Mouse (Mus musculus): ENCODE results near the gene Lyrm1. TPM values are rescaled to one million over a fixed set of nuclear protein-coding genes. Genes with fewer than 3 reads are reported as not detected.

The Lyrm1 gene
- polyA plus RNA-seq, 1 experiment from 2014 or later = 12.4 TPM

GRCm38 (mm10) chr7:119860116-119860515 is 35.5 kb upstream of the Lyrm1 start:
- Histone ChIP-seq H3K4me3 (ENCODE audit: low read depth, low read length) (no peak overlapping the region), H3K4me2 (ENCODE audit: low read depth) (no peak overlapping the region), H3K36me3 (ENCODE audit: control insufficient read depth, insufficient read depth, low read length) (no peaks in the 10 kb centered on the region), H3K9me3 (ENCODE audit: control insufficient read depth, low read length) (no peaks in the 10 kb centered on the region), H3K27me3 (ENCODE audit: control insufficient read depth, insufficient read depth, low read length) (no peaks in the 10 kb centered on the region), H3K27ac (ENCODE audit: low read depth, low read length) (no peak overlapping the region), H3K4me1 (ENCODE audit: control insufficient read depth, insufficient read depth, low read length) (peaks cover 6% of the 10 kb centered on the region; the same call in 1 of the 2 replicates), H3K9ac (ENCODE audit: low read length) (no peak overlapping the region)
- DNase-seq (ENCODE audit: low spot score) = no peak
- WGBS = 92% methylated on average over 3 of the region's 3 CpGs
- no peak for ATAC-seq (ENCODE audit: insufficient read depth, low FRiP score, low TSS enrichment)

- ATAC-seq (ENCODE audit: insufficient read depth, low FRiP score, low TSS enrichment) (no peak), DNase-seq (ENCODE audit: low spot score) (no peak)
- Histone ChIP-seq H3K4me2 (ENCODE audit: low read depth) (no peak overlapping the region), H3K4me3 (ENCODE audit: low read depth, low read length) (no peak overlapping the region), H3K9me3 (ENCODE audit: control insufficient read depth, low read length) (no peaks in the 10 kb centered on the region), H3K9ac (ENCODE audit: low read length) (no peak overlapping the region), H3K27me3 (ENCODE audit: control insufficient read depth, insufficient read depth, low read length) (no peaks in the 10 kb centered on the region), H3K36me3 (ENCODE audit: control insufficient read depth, insufficient read depth, low read length) (no peaks in the 10 kb centered on the region), H3K27ac (ENCODE audit: low read depth, low read length) (no peak overlapping the region), H3K4me1 (ENCODE audit: control insufficient read depth, insufficient read depth, low read length) (peaks cover 6% of the 10 kb centered on the region; the same call in 1 of the 2 replicates)
- WGBS = 90% methylated on average over 2 of the region's 2 CpGs
Measured at GRCm38 (mm10) chr7:119860554-119860953, 35.1 kb upstream of the Lyrm1 start.

GRCm38 (mm10) chr7:119860971-119861334 is 34.7 kb upstream of the Lyrm1 start:
- DNase-seq (ENCODE audit: low spot score) = no peak
- no peak overlapping the region for H3K4me3 ChIP-seq (ENCODE audit: low read depth, low read length)
- peaks cover 6% of the 10 kb centered on the region; the same call in 1 of the 2 replicates for H3K4me1 ChIP-seq (ENCODE audit: control insufficient read depth, insufficient read depth, low read length)
- H3K36me3 ChIP-seq (ENCODE audit: control insufficient read depth, insufficient read depth, low read length) = peaks cover 1% of the 10 kb centered on the region; the same call in 1 of the 2 replicates
- no peaks in the 10 kb centered on the region for H3K9me3 ChIP-seq (ENCODE audit: control insufficient read depth, low read length)
- ATAC-seq (ENCODE audit: insufficient read depth, low FRiP score, low TSS enrichment) = no peak
- no peak overlapping the region for H3K9ac ChIP-seq (ENCODE audit: low read length)
- H3K27me3 ChIP-seq (ENCODE audit: control insufficient read depth, insufficient read depth, low read length) = no peaks in the 10 kb centered on the region
- no peak overlapping the region for H3K4me2 ChIP-seq (ENCODE audit: low read depth)
- H3K27ac ChIP-seq (ENCODE audit: low read depth, low read length) = peak overlapping the region; percentile 45; the same call in 1 of the 2 replicates

GRCm38 (mm10) chr7:119861335-119862091 is 34.1 kb upstream of the Lyrm1 start:
- H3K9me3 ChIP-seq (ENCODE audit: control insufficient read depth, low read length) = no peaks in the 10 kb centered on the region
- peak; percentile 65 for DNase-seq (ENCODE audit: low spot score)
- H3K27ac ChIP-seq (ENCODE audit: low read depth, low read length) = peak overlapping the region; percentile 45
- WGBS = 32% methylated on average over 6 of the region's 6 CpGs
- peaks cover 2% of the 10 kb centered on the region; the same call in 1 of the 2 replicates for H3K36me3 ChIP-seq (ENCODE audit: control insufficient read depth, insufficient read depth, low read length)
- peak; percentile 77 for ATAC-seq (ENCODE audit: insufficient read depth, low FRiP score, low TSS enrichment)
- no peak overlapping the region for H3K9ac ChIP-seq (ENCODE audit: low read length)
- no peak overlapping the region for H3K4me2 ChIP-seq (ENCODE audit: low read depth)
- peaks cover 6% of the 10 kb centered on the region; the same call in 1 of the 2 replicates for H3K4me1 ChIP-seq (ENCODE audit: control insufficient read depth, insufficient read depth, low read length)
- no peak overlapping the region for H3K4me3 ChIP-seq (ENCODE audit: low read depth, low read length)
- no peaks in the 10 kb centered on the region for H3K27me3 ChIP-seq (ENCODE audit: control insufficient read depth, insufficient read depth, low read length)

GRCm38 (mm10) chr7:119862167-119862566 is 33.5 kb upstream of the Lyrm1 start:
- Histone ChIP-seq H3K36me3 (ENCODE audit: control insufficient read depth, insufficient read depth, low read length) (peaks cover 2% of the 10 kb centered on the region; the same call in 1 of the 2 replicates), H3K4me3 (ENCODE audit: low read depth, low read length) (no peak overlapping the region), H3K4me2 (ENCODE audit: low read depth) (no peak overlapping the region), H3K9ac (ENCODE audit: low read length) (no peak overlapping the region), H3K4me1 (ENCODE audit: control insufficient read depth, insufficient read depth, low read length) (peaks cover 6% of the 10 kb centered on the region; the same call in 1 of the 2 replicates), H3K27ac (ENCODE audit: low read depth, low read length) (no peak overlapping the region), H3K27me3 (ENCODE audit: control insufficient read depth, insufficient read depth, low read length) (no peaks in the 10 kb centered on the region), H3K9me3 (ENCODE audit: control insufficient read depth, low read length) (no peaks in the 10 kb centered on the region)
- WGBS = 37% methylated on average over 1 of the region's 1 CpGs
- peak; percentile 8; the same call in 1 of the 2 replicates for ATAC-seq (ENCODE audit: insufficient read depth, low FRiP score, low TSS enrichment)
- DNase-seq (ENCODE audit: low spot score) = no peak

GRCm38 (mm10) chr7:119864500-119864899 is 31.2 kb upstream of the Lyrm1 start:
- 90% methylated on average over 5 of the region's 5 CpGs for whole genome bisulfite sequencing
- Histone ChIP-seq H3K4me2 (ENCODE audit: low read depth) (no peak overlapping the region), H3K9ac (ENCODE audit: low read length) (no peak overlapping the region)

GRCm38 (mm10) chr7:119866136-119866535 is 29.5 kb upstream of the Lyrm1 start:
- Histone ChIP-seq H3K9me3 (ENCODE audit: control insufficient read depth, low read length) (no peaks in the 10 kb centered on the region), H3K27me3 (ENCODE audit: control insufficient read depth, insufficient read depth, low read length) (no peaks in the 10 kb centered on the region), H3K4me2 (ENCODE audit: low read depth) (no peak overlapping the region), H3K4me3 (ENCODE audit: low read depth, low read length) (no peak overlapping the region), H3K9ac (ENCODE audit: low read length) (no peak overlapping the region), H3K36me3 (ENCODE audit: control insufficient read depth, insufficient read depth, low read length) (peaks cover 2% of the 10 kb centered on the region; the same call in 1 of the 2 replicates), H3K4me1 (ENCODE audit: control insufficient read depth, insufficient read depth, low read length) (peaks cover 5% of the 10 kb centered on the region; the same call in 1 of the 2 replicates), H3K27ac (ENCODE audit: low read depth, low read length) (no peak overlapping the region)
- DNase-seq (ENCODE audit: low spot score) = no peak
- ATAC-seq (ENCODE audit: insufficient read depth, low FRiP score, low TSS enrichment) = no peak
- 61% methylated on average over 1 of the region's 1 CpGs for WGBS

More at GRCm38 (mm10) chr7:119864500-119864899, 31.2 kb upstream of the Lyrm1 start:
- H3K4me1 ChIP-seq (ENCODE audit: control insufficient read depth, insufficient read depth, low read length) = peaks cover 6% of the 10 kb centered on the region; the same call in 1 of the 2 replicates
- no peak for DNase-seq (ENCODE audit: low spot score)
- H3K27ac ChIP-seq (ENCODE audit: low read depth, low read length) = no peak overlapping the region
- no peak overlapping the region for H3K4me3 ChIP-seq (ENCODE audit: low read depth, low read length)
- no peak for ATAC-seq (ENCODE audit: insufficient read depth, low FRiP score, low TSS enrichment)
- no peaks in the 10 kb centered on the region for H3K27me3 ChIP-seq (ENCODE audit: control insufficient read depth, insufficient read depth, low read length)
- peaks cover 2% of the 10 kb centered on the region; the same call in 1 of the 2 replicates for H3K36me3 ChIP-seq (ENCODE audit: control insufficient read depth, insufficient read depth, low read length)
- H3K9me3 ChIP-seq (ENCODE audit: control insufficient read depth, low read length) = no peaks in the 10 kb centered on the region

- Histone ChIP-seq H3K9ac (ENCODE audit: low read length) (no peak overlapping the region), H3K4me3 (ENCODE audit: low read depth, low read length) (no peak overlapping the region), H3K4me2 (ENCODE audit: low read depth) (no peak overlapping the region), H3K27ac (ENCODE audit: low read depth, low read length) (no peak overlapping the region), H3K4me1 (ENCODE audit: control insufficient read depth, insufficient read depth, low read length) (no peaks in the 10 kb centered on the region), H3K27me3 (ENCODE audit: control insufficient read depth, insufficient read depth, low read length) (no peaks in the 10 kb centered on the region), H3K36me3 (ENCODE audit: control insufficient read depth, insufficient read depth, low read length) (no peaks in the 10 kb centered on the region), H3K9me3 (ENCODE audit: control insufficient read depth, low read length) (no peaks in the 10 kb centered on the region)
- no peak for ATAC-seq (ENCODE audit: insufficient read depth, low FRiP score, low TSS enrichment)
- WGBS = 95% methylated on average over 4 of the region's 4 CpGs
- no peak for DNase-seq (ENCODE audit: low spot score)
Measured at GRCm38 (mm10) chr7:119872204-119872603, 23.5 kb upstream of the Lyrm1 start.

GRCm38 (mm10) chr7:119873050-119873449 is 22.6 kb upstream of the Lyrm1 start:
- no peak overlapping the region for H3K4me2 ChIP-seq (ENCODE audit: low read depth)
- H3K4me1 ChIP-seq (ENCODE audit: control insufficient read depth, insufficient read depth, low read length) = no peaks in the 10 kb centered on the region
- H3K36me3 ChIP-seq (ENCODE audit: control insufficient read depth, insufficient read depth, low read length) = no peaks in the 10 kb centered on the region
- DNase-seq (ENCODE audit: low spot score) = no peak
- no peaks in the 10 kb centered on the region for H3K9me3 ChIP-seq (ENCODE audit: control insufficient read depth, low read length)
- H3K27ac ChIP-seq (ENCODE audit: low read depth, low read length) = no peak overlapping the region
- no peaks in the 10 kb centered on the region for H3K27me3 ChIP-seq (ENCODE audit: control insufficient read depth, insufficient read depth, low read length)
- no peak for ATAC-seq (ENCODE audit: insufficient read depth, low FRiP score, low TSS enrichment)
- no peak overlapping the region for H3K9ac ChIP-seq (ENCODE audit: low read length)
- 54% methylated on average over 2 of the region's 2 CpGs for WGBS
- H3K4me3 ChIP-seq (ENCODE audit: low read depth, low read length) = no peak overlapping the region
